Mouse (Mus musculus) right cerebral cortex, postnatal 36 days (tissue): ENCODE measurements at regions not wholly inside any gene's neighbourhood (a gene's known extent, or its start where the extent isn't known, plus 50 kb on each side); places are given as distances from the start of the nearest gene placed in this dataset.
"Not testable (repeated sequence)": the region's sequence is repeated elsewhere in the genome, so short reads cannot be mapped to it uniquely, and the experiment has no call there.

Experiments used
- DNase-seq, 2 experiments: peaks; one replicate each; pipeline ENCODE4 v3.0.0; 2022; ENCODE audit warnings: low spot score in 2 of 2, mixed read lengths in 1 of 2

DNA sequence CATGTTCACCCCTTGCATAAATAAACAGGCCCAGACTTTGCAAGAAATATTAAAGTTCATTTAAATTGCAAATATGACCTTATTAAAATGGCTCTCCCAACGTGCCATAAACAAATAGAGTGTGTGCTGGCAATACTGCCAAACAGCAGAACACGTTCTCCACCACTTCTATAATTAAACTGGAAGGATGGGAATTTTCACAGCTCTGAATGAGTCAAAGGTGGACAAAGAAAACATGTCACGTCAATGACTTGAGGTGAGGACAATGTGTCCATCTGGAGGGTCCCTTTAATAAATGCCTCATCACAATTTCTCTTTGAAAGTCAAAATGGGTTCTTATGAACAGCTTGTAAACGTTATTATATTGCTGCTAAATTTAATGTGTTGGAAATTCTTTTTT is 114.8 kb downstream of the Galc start:
- no peak for DNase-seq

DNA sequence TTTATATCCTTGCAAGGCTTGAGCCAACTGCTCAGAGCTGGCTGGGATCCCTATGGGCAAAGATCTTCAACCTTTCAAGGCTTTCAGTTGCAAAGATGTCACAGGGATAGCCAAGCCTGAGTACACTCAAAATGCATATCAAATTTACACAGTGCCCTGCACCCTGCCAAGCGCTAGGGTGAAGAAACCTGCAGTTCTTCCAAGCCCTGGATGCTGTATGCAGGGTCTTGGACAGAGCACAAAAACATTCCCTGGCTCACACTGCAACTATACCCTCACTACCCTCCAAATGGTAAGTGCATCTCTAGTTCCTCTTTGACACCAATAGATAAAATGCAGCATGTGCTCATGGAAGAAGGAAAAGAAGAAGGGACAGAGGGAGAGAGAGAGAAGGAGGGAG is 116.1 kb downstream of the Galc start:
- DNase-seq = no peak

DNA sequence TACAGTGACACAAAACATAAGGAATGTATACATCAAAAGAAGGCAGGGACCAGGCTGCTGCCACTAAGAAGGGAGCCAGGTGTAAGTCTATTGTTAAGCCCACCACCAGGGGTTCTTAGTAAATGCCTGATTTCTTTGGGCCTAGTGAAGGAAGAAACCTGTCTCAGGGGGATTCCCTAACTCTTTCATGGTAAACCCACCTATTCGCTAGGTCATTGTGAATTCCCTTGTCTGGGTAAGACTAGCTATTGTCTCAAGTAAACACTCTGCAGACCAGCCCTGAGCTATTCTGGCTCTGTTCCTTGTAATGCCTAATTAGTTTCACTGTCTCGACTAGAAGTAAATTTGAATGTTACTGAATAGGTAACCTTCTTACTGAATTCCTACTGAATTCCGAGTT is 119.4 kb downstream of the Galc start:
- DNase-seq = not testable (repeated sequence)

DNA sequence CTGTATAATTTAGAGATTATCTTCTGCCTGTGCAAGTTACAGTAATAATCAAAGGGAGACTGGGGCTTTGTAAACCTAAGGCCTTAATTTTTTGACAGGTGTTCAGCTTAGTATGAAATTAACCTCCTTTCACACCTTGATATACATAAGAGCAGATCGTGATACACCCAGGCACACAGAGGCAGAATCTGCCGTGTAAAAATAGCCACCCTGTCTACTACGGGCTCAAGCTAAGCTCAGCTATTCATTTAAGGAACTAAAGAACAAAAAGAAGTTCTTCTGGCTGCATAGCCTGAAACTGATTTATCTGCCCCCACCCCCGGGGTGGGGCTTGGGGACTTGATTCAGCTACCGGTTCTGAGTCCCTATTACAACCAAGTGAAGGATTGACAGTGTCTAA is 128.0 kb downstream of the Galc start:
- no peak for DNase-seq

DNA sequence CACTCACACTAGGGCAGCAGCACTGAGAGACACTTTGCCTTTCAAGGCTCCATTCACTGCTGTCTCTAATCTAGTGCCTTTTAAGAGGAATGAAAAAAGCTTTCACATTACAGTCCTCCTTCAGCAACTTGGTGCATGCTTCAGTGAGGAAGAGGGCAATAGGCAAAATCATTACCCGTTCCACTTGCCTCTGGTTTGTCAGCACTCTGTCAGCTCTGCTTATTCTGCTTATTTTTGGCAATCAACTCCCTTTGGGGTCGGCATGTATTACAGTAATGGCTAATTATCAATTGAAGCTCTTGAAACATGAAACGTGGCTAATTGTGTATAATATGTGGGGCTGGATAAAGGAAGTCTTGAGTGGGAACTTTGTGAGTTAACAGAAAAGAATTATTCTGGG is 135.7 kb downstream of the Galc start:
- DNase-seq = no peak

DNA sequence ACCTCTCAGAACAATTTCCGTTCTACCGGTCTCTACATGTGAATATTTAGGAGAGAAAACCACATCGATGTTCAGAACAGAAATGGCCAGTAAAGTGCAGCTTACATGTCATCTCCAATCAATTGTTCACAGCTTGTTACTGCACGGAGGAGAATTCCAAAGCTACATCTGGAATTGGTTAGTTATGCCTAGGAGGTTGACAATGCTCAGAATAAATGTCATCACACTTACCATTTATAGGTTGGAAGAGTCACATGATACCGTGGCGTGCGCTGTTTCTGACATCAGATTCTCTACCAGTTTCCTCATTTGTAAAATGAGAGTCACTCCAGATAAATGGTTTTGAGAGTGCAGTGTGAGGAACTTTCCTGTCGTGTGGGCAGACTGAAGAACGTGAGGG is 151.2 kb downstream of the Galc start:
- no peak for DNase-seq

DNA sequence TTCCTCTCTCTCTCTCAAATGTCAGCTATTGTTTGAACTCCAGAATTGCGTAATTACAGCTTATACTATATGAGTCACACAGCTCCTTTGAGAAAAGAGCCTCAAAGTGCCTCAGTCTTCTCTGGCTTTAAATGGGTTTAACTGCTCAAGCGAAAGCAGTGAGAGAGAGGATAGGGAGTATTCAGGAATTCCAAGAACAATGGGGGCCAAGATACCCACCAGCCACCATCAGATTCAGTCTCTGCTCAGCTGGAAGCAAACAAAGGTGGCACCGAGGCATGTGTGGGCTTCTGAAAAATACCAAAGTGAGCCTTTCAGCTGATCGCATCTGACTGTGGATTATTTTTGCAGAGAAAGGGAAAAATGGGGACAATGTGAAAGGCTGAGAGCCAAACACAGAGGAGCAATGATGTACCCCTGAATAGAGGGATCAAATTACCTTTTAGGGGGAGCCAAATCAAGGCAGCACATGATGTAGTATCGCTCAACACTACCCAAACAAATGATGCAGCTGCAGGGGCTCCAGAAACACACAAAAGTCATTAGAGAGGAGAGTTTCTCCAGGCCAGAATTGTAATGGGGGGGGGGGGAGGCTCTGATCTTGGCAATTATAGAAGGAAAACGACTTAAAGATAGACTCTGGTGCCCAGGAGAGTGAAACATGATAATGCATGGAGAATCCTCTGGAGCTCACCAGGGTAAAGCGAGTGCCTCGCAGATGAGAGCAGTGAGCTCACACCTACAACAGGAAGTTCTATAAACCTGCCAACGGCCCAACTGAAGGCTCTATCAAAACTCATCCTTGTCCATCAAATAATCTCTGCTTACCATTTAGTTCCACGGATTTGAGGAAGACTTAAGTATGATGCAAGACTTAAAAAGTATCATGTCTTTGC is 152.2 kb downstream of the Galc start:
- peak in 1 of 2 experiments; percentile 20 for DNase-seq

DNA sequence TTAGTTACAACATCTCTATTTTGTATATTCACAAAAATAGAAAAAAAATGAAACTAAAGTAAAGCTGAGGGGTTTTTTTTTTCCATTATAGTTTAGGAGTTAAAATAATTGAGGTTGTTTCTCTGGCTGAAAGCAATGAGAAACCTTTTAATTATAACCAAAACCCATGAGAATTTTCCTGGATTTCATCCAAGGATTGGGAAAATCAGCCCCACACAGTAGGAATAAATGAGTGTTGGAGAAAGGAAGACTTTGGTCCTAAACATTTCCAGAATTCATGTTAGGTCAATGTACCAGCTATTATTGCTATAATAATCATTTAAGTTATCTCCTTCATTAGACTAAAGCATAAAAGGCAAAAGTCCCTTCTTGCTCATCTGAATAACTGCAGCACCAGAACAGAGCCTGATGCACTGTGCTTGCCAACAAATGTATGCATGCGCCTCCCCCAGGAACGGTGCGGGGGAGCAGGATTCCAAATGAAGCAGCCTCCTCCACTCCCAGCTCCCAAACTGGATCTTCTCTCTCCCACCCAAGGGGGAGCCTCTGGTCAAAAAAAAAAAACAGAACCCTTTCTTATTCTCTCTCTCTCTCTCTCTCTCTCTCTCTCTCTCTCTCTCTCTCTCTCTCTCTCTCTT is 153.0 kb downstream of the Galc start:
- peak; percentile 82 to 89 for DNase-seq

DNA sequence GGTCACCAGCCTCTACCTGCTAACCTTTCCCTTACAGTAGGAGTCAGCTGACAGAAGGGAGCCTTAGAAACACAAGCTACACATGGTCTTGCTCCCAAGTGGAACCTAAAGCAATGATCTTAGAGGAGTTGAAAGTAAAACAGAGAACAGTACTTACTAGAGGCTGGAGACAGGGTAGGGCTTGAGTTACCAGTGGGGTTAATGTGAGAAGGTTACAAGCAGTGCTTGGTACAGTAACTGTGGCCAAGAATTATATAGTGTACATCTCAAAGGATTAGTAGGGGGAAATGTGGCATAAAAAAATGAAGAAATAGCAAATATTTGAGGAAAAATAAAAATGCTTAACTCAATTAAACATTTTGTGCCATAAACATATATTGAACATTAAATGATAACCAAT is 153.5 kb downstream of the Galc start:
- no peak for DNase-seq

DNA sequence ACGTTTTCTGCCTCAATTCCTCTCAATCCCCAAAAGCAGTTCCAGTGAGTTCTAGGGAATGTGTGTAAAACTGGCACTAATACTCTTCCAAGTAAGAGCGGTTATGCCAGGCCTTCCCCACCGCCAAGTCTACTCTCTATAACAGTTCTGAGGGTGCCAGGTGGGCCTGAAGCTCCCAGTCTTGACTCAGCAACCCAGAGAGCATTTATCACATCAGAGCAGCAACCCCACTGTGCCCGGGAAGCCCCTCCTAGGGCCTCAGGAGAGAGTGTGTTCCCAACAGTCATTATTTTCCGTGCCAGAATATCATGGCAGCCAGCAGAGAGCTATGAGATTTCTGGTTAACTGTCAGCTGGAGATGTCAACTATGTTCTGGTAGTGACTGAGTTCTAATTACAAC is 169.1 kb downstream of the Galc start:
- no peak for DNase-seq

DNA sequence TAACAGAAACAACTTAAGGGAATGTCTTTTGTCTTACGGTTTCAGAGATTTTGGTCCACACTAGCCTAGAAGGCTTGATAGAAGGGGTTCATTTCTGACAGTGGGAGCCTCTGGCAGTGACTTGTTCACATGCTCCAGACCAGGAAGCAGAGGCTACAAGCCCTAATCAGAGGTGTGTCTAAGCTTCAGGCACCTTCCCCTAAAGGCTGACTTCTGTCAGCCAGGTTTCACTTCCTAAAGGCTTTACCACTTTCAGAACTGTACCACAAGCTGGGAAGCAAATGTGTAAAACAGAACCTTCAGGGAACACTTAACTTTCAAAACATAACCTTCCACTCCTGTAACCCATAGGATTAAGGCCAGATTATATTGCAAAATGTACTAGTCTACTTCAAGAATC is 180.9 kb downstream of the Galc start:
- DNase-seq = no peak

DNA sequence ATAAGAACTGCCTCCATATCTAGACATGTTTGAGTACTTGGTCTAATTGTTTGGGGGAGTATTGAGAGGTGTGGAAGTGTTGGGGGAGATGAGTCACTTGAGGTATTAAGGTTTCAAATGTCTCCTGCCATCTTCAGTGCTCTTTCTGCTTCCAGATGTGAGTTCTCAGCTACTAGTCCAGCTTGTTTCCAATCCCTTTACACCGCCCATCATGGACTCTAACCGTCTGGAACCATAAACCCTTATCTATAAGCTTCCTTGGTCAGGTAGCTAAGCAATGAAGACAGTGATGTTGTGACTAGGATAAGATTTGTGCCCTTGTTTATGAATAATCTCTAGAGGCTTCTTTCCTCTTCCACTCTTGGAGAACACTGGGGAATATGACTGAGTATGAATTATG is 183.7 kb downstream of the Galc start:
- no peak for DNase-seq

DNA sequence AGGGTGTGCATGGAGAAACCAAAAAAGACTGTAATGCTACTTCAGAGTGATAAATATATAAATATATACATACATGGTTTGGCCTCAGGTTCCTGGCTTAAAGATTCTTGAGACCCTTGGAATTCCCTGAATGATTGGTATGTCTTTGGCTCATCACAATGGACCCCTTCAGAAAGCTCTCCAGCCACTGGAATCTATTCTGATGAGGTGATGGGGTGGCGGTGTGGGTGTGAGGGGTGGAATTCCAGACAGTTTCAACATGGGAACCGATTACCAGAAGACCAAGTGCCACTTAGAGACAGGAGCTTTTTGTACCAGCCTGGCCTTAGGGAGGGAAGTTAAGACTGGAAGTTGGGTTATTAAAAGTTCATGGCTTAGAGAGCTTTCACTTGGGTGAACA is 190.1 kb downstream of the Galc start:
- DNase-seq = no peak

DNA sequence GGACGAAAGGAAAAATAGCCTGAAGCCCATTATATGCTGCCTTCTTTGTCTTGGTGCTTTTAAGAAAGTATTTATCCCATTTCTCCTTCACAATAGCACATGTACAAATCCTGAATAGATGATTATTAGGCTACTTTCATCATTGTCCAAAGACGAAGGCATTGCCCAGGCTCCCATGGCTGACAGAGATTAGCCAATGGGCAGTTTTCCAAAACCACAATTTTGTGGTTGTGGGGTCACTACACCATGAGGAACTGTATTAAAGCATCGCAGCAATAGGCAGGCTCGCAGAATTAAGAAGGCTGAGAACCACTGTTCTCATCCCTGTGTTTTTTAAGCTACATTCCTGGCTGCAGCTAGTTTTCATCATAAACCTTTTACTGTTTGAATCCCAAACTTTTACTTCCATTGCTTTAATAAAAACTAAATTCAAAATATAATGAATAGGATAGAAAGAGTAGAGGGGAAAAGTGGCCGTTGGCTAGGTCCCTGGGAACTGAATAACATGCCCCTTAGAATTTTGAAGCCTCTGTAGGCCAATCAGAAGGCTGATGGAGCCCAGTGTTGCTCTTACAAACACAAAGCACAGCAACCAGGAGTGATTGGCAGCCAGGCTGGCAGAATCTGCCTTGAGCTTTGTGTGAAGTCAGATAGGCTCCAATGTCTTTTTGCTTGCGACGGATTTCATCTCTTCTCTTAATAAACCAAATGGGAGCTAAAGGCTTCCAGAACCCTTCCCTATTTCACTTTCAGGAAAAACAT is 199.7 kb downstream of the Galc start:
- DNase-seq = no peak

DNA sequence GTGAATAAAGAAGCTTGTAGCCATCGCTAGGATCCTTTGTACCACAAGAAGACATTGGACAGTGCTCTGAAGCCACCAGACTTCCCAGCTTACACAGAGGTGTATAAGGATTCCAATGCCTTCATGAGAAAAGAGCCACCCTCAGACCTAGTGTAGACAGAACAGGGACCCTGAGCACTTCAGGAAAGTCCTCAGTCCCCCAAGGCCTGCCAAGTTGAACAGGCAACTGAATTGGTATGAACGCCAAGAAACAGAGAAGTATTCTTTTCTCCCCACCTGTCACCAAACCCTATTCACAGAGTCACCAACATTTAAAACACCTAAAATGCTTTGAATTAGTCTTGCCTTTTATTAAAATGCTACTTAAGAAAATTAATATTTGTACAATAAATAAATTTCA is 200.3 kb downstream of the Galc start:
- DNase-seq = no peak

DNA sequence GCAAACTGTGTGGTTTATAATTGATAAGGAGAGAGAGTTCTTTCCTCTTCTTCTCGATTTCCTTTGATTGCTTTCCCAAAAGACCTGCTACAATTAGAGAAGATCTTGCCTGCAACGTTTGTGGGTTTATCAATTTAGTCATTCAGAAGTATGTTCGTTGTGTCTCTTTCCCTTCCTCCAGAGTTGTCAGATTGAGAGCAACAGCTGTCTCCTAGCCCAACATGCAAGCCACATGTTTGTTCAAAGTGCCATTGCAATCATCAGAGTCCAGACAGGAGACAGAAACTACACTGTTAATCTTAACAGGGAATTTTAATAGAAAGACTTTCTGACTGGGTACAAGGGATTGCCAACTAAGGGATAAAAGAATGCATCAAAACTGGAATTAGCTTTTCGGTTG is 208.3 kb downstream of the Galc start:
- DNase-seq = no peak

DNA sequence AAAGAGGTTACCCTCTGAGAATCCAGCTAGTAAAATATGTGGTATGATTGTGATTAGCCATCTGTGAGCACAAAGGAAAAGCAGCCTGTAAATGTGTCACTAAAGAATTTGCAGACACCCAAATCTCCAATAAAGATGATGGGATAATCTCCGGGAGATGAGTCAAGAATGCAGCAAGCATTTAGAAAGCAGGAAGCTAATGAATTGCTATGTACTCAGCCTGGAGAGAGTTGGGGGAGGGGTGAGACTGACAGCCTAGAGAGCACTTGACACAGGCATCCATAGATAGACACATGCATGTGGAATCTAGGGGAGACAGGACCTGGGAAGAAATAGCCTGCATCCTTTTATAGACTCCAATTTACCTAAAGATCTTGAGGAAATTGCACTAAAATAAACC is 208.8 kb downstream of the Galc start:
- DNase-seq = no peak

DNA sequence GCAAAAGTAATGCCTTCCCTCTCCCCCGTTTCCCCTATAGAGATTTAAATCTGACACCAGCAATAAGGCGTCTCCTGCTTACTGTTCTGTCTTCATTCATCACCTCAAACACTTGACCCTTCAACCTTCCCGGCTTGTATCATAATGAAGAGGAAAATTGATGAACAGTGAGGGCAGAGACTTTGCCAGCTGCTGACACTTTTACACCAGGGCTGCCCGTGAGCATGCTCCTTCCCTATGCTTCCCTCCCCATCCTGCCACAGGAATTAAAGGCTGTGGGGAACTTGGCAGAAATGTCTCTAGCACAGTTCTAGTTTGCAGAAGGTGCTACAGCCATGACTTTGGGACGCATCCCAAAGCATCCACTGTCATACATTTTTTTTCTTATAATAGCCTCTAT is 209.2 kb downstream of the Galc start:
- no peak for DNase-seq

DNA sequence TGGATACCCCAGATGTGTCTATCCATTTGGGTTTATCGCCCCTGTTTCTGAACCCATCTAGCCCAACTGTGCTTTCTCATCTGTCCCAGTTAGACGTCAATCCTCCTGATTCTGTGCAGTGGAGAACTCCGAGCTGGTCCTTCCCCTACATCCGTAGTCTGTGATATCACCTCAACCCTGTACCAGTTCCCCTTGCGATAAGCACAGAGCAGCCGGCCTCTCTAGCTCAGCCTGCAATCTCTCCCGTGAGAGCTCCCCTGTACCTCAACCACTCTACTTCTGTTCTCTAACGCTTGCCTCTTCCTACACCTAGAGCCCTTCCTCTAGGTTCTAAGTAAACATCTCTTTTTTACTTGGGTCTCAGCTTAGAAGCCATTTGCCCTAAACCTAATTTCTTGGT is 211.5 kb downstream of the Galc start:
- DNase-seq = no peak

DNA sequence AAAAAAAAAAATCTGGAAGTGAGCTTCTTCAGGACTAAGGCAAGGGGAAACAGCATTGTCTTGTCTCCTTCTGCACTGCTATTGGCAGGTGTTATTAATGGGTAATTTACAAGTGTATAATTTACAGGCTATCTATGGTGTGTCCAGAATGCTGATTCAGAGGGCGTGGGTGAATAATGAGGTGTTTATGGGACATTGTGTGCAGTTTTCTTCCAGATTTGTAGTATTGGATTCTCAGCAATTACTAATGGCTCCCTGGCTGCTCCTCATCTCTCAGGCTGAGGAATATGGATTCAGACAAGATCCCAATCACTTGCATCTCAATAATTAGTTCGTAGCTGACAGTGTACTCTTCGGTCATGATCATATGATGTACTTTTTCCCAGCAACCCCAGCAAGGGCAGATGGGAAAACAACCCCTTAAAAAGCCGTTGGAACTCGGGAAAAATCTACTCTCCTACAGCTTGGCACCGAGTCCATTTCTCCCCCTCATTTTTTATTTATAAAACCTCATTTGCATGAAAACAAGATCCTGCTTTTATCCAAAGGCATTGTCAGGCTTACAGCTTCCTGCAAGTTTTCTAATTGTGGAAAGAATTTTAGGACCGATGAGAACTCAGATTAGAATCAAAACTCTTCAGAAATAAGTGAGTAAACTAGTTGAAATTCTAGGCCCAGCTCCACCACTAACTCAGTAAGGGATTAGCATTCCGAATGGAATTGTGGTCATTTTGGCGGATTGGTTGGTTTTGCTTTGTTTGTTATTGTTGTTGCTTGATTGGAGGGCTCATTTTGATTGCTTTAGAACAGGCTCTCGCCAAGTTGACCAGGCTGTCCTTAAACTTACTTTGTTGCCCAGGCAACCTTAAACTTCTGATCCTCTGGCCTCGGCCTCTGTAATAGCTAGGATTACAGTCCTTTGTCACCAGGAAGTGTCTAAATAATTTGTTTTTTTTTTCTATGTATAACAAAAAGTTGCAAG is 212.5 kb downstream of the Galc start:
- DNase-seq = peak in 1 of 2 experiments; percentile 63

DNA sequence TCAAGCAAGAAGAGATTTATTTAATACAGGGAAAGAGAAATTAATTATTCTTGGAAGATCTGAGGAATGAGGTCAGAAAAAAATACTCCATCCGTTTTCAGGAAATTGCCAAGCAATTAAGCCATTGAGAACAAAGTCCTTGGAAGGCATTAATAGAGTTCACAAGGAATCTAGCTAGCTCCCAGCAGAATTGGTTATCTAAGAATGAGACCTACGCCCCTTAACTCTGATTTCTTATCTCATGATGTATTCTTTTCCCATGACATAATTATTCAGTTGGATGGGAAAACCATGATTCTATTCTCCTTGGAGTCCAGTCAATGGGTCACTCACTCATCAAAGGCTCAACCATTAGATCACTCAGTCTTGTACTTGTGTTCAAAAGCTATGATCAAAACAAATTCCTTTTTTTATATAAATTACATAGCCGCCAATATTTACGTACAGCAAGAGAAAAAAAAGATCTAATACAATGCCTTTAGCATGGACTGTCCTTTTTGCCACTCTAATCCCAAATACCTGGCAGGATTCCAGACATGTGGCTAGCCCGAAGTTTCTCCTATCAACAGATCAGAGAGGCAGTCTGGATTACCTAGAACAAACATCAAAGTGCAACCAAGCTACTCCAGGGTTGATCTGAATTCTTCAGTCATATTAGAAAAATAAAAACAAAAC is 213.3 kb downstream of the Galc start:
- DNase-seq = no peak
